Mouse (Mus musculus): ENCODE data around the gene Npas2.

Gene Npas2

DNA sequence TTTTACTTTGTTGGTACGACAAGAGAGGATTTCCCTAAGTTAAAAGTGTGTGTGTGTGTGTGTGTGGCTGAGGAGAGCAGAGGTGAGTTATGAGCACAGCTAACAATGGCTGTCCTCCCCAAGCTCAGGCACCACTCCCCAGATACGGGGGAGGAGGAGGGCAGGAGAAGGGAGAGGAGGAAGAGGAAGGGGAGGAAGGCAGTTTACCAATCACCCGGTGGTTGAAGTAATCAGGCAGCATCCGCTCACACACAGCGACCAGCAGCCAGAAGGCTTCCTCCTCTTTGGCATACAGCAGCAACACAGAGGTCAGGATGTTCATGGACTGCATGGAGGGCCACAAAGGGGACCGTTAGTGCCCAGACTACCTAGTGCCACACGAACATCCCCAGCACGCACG, 191.4 kb downstream of the Npas2 start:
- DNase-seq, result no peak

GRCm38 (mm10) chr1:39386456-39386855, 192.9 kb downstream of the Npas2 start:
- DNase-seq, result no peak

- DNase-seq, result no peak
Measured at GRCm38 (mm10) chr1:39387497-39387896, 194.0 kb downstream of the Npas2 start.

DNA sequence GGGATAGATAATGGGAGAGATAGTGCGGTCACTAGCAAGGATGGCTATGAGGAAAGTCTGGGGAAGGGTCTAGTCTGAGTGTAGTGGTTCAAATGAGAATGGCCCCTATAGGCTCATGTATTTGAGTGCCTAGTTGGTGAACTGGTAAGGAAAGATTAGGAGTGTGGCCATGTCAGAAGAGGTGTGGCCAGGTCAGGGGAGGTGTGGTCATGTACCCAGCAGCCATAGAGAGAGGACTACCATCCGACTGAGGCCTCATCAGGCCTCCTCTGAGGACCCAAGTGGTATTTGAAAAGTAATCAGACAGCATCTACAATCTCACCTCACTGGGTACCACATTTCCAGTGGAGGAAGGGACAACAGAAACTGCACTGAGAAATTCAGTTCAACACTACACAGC, 194.6 kb downstream of the Npas2 start:
- no peak for DNase-seq

- DNase-seq, result no peak
Measured at GRCm38 (mm10) chr1:39389338-39389737, 195.8 kb downstream of the Npas2 start.

- no peak for DNase-seq
Measured at GRCm38 (mm10) chr1:39391652-39392051, 198.1 kb downstream of the Npas2 start.

DNA sequence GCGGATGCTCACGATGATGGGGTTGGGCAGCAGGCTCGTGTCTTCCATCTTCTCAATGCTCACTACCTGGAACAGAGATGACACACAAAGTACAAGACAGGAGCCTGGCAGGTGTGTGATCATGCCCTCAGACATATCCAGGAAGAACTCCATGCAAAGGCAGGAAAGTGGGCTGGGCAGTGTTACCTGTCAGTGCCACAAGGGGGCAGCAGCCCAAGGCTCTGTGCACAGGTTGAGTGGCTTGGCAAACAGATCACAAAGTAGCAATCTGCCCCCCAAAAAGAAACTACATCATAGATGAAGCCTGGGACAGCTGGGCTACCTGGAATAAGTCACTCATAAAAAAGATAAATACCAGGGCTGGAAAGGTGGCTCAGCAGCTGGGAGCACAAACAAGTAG, 198.7 kb downstream of the Npas2 start:
- DNase-seq, result peak; percentile 84

DNA sequence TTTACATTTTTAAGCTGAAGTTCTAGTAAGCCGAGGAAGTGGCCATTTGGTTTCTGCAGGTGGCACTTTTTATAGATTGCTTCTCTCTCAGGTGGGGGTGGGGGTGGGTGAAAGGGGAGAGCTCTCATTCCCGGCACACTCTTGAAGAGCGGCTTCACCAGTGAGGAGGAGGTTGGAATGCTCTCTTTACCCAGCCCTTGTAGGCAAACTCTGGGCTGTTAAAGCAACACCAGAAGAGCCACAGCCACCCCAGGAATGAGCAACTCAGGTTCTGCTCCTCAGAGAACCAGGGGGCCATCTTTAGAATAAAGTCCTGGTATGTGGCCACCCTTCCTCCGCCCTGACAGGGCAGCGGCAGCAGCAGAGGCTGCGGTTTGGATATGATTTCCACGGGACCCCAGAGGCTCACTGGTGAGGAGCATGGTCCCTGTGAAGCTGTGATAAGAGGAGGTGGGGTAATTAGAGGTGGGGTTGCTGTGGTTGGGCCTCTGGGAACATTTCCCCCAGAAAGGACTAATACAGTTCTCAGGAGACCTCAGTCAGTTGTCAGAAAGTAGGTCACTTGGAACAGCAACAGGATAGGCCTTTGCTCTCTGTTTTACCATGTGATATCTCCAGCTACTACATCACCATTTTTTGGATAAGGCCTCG, 199.8 kb downstream of the Npas2 start:
- no peak for DNase-seq

GRCm38 (mm10) chr1:39394096-39394495, 200.6 kb downstream of the Npas2 start:
- DNase-seq, result no peak

GRCm38 (mm10) chr1:39394650-39395049, 201.1 kb downstream of the Npas2 start:
- no peak for DNase-seq

DNA sequence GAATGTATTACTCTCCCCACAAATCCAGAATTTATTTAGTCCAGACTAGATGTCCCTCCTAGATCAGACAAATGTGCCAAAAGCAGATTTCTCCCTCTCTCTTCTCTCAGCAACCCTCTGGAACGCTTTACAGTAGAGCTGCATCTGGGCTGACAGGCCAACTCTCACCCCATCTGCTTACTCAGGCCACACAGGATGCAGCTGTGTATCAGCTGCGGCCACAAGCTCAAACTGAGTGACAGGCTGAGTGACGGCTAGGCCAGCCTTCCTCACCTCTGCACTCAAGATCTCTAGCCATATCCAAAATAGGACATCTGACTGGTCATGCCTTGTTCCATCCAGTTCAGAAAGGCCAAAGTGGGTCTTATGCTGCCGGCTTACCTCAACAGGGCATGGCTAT, 202.8 kb downstream of the Npas2 start:
- peak; percentile 25 for DNase-seq

- no peak for DNase-seq
Measured at GRCm38 (mm10) chr1:39398284-39398683, 204.8 kb downstream of the Npas2 start.

DNA sequence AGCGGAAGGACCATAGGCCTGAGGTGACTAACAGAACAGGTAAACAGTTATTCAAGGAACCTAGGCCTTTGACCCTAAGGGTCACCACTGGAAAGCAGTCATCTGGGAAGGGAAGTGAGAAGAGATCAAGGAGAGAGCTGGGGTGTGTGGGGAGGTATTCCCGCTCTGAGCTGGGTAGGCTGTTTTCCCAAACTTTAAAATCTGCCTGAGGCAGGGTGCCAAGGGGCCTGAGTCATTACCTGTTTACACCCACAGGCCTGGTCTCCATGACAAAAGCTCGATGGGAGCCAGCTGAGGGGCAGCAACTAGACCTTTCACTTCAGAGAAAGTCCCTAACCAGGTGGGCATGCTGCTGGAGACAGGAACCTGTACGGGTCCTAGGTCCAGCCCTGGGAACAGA, 205.7 kb downstream of the Npas2 start:
- no peak for DNase-seq

GRCm38 (mm10) chr1:39400173-39400572, 206.6 kb downstream of the Npas2 start:
- DNase-seq, result no peak

DNA sequence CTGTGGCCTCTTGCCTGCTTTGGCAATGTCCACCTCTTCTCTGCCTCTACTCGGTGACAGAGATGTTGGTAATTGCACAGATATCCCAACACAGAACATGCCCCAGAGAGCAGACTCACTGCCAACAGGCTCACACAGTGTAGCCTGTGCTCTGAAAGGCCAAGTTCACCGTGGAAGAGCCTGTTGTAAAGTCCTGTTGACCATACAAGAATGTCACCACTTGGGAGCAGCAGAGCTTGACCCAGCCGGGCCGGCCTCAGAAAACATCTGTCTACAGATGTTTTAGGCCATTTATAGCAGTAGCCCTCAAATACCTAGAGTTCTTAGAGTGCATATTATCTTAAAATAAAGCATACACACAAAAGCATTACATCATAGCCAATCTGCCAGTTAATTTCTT, 213.6 kb downstream of the Npas2 start:
- no peak for DNase-seq

DNA sequence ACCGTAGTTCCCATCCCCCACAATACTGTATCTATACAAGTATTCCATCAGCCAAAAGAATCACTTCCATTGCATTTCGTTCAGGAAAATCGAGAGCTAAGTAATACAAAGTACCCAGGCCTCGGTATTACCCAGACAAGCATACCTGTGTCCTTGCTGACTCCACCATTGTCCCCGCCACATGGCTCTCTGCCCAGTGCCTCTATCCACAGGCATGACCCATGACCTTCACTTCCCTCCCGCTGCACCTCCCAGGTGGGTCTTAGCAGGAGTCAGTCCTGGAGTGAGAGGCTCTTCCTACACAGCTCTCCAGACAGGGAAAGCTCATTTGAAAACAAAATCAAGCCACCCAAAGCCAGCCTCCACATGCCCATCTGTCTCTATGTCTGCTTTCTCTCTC, 214.6 kb downstream of the Npas2 start:
- no peak for DNase-seq

DNA sequence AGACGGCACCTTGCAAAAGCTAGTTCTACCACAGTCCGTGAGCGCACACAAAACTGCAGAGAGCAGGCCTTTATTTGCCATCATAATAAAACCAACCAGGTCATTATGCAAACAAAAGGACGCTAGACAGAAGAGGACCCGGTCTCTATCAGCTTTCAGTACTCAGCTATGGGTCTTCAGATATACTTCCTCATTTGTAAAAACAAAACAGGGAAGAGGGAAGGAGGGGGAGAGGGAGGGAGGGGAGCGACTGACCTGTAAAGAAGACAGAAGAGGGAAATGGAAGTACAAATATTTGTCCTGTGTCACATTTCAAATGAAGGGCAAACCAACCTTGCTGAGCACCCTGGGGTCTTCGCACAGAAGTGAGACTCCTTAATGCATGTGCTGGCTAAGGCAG, 215.1 kb downstream of the Npas2 start:
- DNase-seq, result no peak

DNA sequence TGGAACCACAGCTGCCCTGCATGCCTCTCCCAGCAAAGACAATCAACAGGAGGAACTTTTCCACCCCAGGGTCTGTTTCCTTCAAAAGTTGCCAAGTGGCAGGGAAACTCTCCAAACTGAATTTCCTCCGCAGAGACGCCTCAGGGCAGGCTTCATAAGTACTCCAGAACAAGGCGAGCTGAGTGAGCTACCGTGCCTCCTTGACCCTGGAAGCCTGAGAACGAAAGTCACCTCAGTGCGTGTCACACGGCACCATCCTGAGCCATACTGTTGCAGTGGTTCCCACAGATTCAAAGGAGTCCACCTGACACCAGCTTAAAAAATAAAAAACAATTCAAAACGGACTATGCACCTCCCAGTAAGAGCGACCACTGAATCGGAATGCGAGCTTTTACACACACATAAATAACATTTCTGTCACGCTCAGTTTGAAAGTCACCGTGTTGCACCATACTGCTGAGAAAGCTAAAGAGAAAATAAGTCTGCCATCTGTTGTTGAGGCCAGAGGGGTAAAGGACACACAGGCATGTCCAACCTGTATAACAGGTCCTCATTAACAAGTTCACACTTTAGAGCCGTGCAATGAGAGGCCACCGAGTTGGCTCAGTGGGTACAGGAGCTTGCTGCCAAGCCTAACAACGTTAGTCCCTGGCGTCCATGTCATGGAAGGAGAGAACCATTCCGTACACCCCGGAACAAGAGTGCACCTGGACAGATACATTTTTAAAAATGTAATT, 216.7 kb downstream of the Npas2 start:
- no peak for DNase-seq
